Mouse (Mus musculus): ENCODE results near the gene Nup160. TPM values are rescaled to one million over a fixed set of nuclear protein-coding genes. Genes with fewer than 3 reads are reported as not detected.

Gene Nup160
- polyA plus RNA-seq, 1 experiment, result 7.8 TPM

DNA sequence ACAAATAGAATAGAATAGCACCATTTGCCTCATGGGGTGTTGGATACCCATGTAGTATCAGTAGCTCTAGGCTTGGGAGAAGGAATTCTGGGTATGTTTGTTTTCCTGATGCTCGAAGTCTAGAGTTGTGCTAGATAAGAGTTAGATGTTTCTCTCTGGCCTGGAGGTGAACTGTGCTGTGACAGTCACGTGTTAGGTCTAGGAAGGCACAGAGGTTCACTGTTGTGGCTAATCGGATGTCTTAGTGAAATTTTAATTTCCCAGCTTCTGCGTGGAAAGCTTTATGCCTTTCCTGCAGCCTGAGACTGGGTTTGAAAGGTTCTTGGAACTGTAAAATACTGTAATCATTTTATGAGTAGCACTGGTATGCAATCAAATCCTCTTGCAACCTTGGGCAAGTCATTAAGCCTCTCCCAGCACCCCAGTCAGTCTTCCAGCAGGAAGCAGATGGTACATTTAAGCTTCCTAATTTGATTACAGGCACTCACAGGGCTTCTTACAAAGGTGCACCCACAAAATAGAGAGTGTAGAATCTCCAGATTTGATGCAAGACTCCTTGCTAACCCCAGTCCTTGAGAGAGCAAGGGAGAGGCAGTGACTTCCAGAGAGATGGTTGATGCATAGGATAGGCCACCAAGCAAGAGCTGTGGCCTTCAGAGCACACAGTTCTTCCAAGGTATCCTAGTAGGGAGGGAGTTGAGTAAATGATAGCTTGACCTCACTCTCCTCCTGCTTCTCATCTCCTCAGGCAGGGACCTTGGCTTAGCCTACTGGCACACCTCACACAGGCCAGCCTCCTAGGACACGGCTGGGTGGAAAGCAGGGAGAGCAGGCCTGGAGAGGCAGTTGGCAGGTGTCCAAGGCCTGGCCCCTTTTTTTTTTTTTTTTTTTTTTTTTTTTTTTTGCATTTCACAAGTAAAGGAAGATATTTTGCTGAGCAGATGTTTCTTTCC is 37.0 kb upstream of the Nup160 start:
- no peak overlapping the region for H3K4me3 ChIP-seq
- no peak for TF ChIP-seq POLR2A (IDR thresholded peaks at IDR 0.05; ENCODE audit: insufficient read length, low read depth)
- TF ChIP-seq CEBPB (IDR thresholded peaks at IDR 0.05; ENCODE audit: insufficient read depth, poor library complexity, severe bottlenecking), result no peak
- TF ChIP-seq SRF (IDR thresholded peaks at IDR 0.05; ENCODE audit: control insufficient read depth, insufficient read length, low read depth), result no peak
- TF ChIP-seq TCF3 (IDR thresholded peaks at IDR 0.05; ENCODE audit: insufficient read length, low read depth), result no peak
- no peak for TF ChIP-seq POLR2AphosphoS2 (IDR thresholded peaks at IDR 0.05; ENCODE audit: insufficient read length, low read depth)
- TF ChIP-seq E2F4 (IDR thresholded peaks at IDR 0.05; ENCODE audit: insufficient read depth), result no peak
- TF ChIP-seq REST (IDR thresholded peaks at IDR 0.05; ENCODE audit: insufficient read depth, insufficient read length), result no peak
- no peak for TF ChIP-seq MAX (IDR thresholded peaks at IDR 0.05; ENCODE audit: low read depth)
- no peak for TF ChIP-seq MYOG (IDR thresholded peaks at IDR 0.05; ENCODE audit: control insufficient read depth in 1 of 3, insufficient read depth in 1 of 3, insufficient read length in 2 of 3, low read depth in 2 of 3)
- TF ChIP-seq USF1 (IDR thresholded peaks at IDR 0.05; ENCODE audit: low read depth), result no peak
- TF ChIP-seq TCF12 (IDR thresholded peaks at IDR 0.05; ENCODE audit: insufficient read depth, poor library complexity, severe bottlenecking), result no peak
- no peak for TF ChIP-seq MYOD1 (IDR thresholded peaks at IDR 0.05; ENCODE audit: control insufficient read depth in 1 of 3, insufficient read length in 2 of 3, low read depth in 2 of 3)
- H3K79me2 ChIP-seq (ENCODE audit: control insufficient read depth, insufficient read depth), result no peaks in the 10 kb centered on the region
- no peaks in the 10 kb centered on the region for H3K27me3 ChIP-seq (ENCODE audit: control insufficient read depth, insufficient read depth, insufficient read length)
- H3ac ChIP-seq (ENCODE audit: control insufficient read depth, insufficient read length), result no peak overlapping the region
- H3K36me3 ChIP-seq (ENCODE audit: control insufficient read depth, insufficient read depth), result no peaks in the 10 kb centered on the region
- H3K4me2 ChIP-seq (ENCODE audit: low read depth), result no peak overlapping the region

GRCm38 (mm10) chr2:90641007-90641709 is 35.9 kb upstream of the Nup160 start:
- Histone ChIP-seq H3K36me3 (ENCODE audit: control insufficient read depth, insufficient read depth) (no peaks in the 10 kb centered on the region), H3K4me2 (ENCODE audit: low read depth) (peak overlapping the region; percentile 69), H3K79me2 (ENCODE audit: control insufficient read depth, insufficient read depth) (no peaks in the 10 kb centered on the region), H3ac (ENCODE audit: control insufficient read depth, insufficient read length) (no peak overlapping the region), H3K27me3 (ENCODE audit: control insufficient read depth, insufficient read depth, insufficient read length) (no peaks in the 10 kb centered on the region), H3K4me3 (no peak overlapping the region)
- TF ChIP-seq MYOG (IDR thresholded peaks at IDR 0.05; ENCODE audit: control insufficient read depth in 1 of 3, insufficient read depth in 1 of 3, insufficient read length in 2 of 3, low read depth in 2 of 3) (no peak), USF1 (IDR thresholded peaks at IDR 0.05; ENCODE audit: low read depth) (no peak), CEBPB (IDR thresholded peaks at IDR 0.05; ENCODE audit: insufficient read depth, poor library complexity, severe bottlenecking) (no peak), TCF12 (IDR thresholded peaks at IDR 0.05; ENCODE audit: insufficient read depth, poor library complexity, severe bottlenecking) (no peak), TCF3 (IDR thresholded peaks at IDR 0.05; ENCODE audit: insufficient read length, low read depth) (no peak), SRF (IDR thresholded peaks at IDR 0.05; ENCODE audit: control insufficient read depth, insufficient read length, low read depth) (no peak), POLR2A (IDR thresholded peaks at IDR 0.05; ENCODE audit: insufficient read length, low read depth) (no peak), MYOD1 (IDR thresholded peaks at IDR 0.05; ENCODE audit: control insufficient read depth in 1 of 3, insufficient read length in 2 of 3, low read depth in 2 of 3) (no peak), MAX (IDR thresholded peaks at IDR 0.05; ENCODE audit: low read depth) (no peak), E2F4 (IDR thresholded peaks at IDR 0.05; ENCODE audit: insufficient read depth) (no peak)

DNA sequence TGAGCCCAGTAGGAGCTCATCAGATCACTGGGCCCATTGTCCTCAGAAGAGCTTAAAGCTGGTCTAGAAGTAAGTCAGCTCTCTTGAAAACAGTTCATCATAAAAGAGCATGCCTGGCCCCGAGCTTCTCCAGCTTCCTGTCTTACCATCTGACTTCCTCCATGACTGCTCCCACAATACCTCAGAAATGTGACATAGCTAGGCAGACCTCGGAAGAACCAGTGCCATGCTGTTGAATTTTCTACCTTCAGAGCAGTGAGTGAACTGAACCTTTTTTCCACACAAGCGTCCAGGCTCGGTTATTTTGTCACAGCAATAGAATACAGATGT is 35.3 kb upstream of the Nup160 start:
- no peaks in the 10 kb centered on the region for H3K27me3 ChIP-seq (ENCODE audit: control insufficient read depth, insufficient read depth, insufficient read length)
- no peak overlapping the region for H3K4me3 ChIP-seq
- no peaks in the 10 kb centered on the region for H3K79me2 ChIP-seq (ENCODE audit: control insufficient read depth, insufficient read depth)
- H3ac ChIP-seq (ENCODE audit: control insufficient read depth, insufficient read length), result no peak overlapping the region
- TF ChIP-seq POLR2A (IDR thresholded peaks at IDR 0.05; ENCODE audit: insufficient read length, low read depth), result no peak
- no peak for TF ChIP-seq USF1 (IDR thresholded peaks at IDR 0.05; ENCODE audit: low read depth)
- no peak for TF ChIP-seq CEBPB (IDR thresholded peaks at IDR 0.05; ENCODE audit: insufficient read depth, poor library complexity, severe bottlenecking)
- no peak for TF ChIP-seq SRF (IDR thresholded peaks at IDR 0.05; ENCODE audit: control insufficient read depth, insufficient read length, low read depth)
- no peak for TF ChIP-seq MYOD1 (IDR thresholded peaks at IDR 0.05; ENCODE audit: control insufficient read depth in 1 of 3, insufficient read length in 2 of 3, low read depth in 2 of 3)
- H3K4me2 ChIP-seq (ENCODE audit: low read depth), result peak overlapping the region; percentile 69
- H3K36me3 ChIP-seq (ENCODE audit: control insufficient read depth, insufficient read depth), result no peaks in the 10 kb centered on the region

DNA sequence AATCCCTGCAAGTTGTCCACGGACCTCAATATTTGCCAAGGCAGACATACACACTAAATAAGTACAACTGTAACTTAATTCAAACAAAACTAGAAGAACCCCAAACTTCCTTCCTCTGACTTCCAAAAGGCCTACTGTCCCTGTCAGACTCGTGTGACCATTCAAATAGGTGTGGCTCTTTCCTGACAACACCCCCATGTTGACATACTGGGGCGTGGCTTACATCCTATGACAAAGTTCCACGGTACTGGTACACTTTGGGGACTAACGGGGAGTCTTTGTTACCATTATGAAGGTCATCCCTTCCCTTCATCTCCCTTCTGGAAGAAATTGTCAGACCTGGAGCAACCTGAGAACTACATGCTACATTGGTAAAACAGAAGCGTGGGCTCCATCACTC is 29.9 kb upstream of the Nup160 start:
- Histone ChIP-seq H3ac (ENCODE audit: control insufficient read depth, insufficient read length) (no peak overlapping the region), H3K79me2 (ENCODE audit: control insufficient read depth, insufficient read depth) (no peaks in the 10 kb centered on the region), H3K4me3 (no peak overlapping the region), H3K27me3 (ENCODE audit: control insufficient read depth, insufficient read depth, insufficient read length) (no peaks in the 10 kb centered on the region), H3K36me3 (ENCODE audit: control insufficient read depth, insufficient read depth) (no peaks in the 10 kb centered on the region), H3K4me2 (ENCODE audit: low read depth) (no peak overlapping the region)
- TF ChIP-seq MYOD1 (IDR thresholded peaks at IDR 0.05; ENCODE audit: control insufficient read depth in 1 of 3, insufficient read length in 2 of 3, low read depth in 2 of 3), result no peak

DNA sequence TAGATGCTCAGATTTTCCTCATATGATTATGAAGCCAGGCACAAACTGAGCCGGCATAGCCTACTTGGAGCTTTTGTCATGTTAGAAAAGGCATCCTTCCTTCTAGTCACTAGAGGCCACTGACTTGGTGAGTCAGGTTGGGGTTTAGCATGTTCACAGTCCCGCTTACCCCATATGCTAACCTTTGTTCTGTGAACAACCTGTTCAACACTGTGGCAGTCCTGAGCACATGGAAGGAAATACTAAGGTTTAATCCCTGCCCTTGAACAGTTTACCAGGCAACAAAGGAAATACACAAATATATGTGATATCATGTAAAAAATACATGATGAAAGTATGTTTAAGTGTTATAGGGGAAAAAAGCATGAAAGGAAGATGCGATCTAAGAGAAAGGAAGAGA is 27.6 kb upstream of the Nup160 start:
- TF ChIP-seq TCF12 (IDR thresholded peaks at IDR 0.05; ENCODE audit: insufficient read depth, poor library complexity, severe bottlenecking), result no peak
- no peak for TF ChIP-seq MAX (IDR thresholded peaks at IDR 0.05; ENCODE audit: low read depth)
- TF ChIP-seq CEBPB (IDR thresholded peaks at IDR 0.05; ENCODE audit: insufficient read depth, poor library complexity, severe bottlenecking), result no peak
- no peak for TF ChIP-seq MYOG (IDR thresholded peaks at IDR 0.05; ENCODE audit: control insufficient read depth in 1 of 3, insufficient read depth in 1 of 3, insufficient read length in 2 of 3, low read depth in 2 of 3)
- no peak for TF ChIP-seq MYOD1 (IDR thresholded peaks at IDR 0.05; ENCODE audit: control insufficient read depth in 1 of 3, insufficient read length in 2 of 3, low read depth in 2 of 3)
- no peak for TF ChIP-seq USF1 (IDR thresholded peaks at IDR 0.05; ENCODE audit: low read depth)
- no peak for TF ChIP-seq POLR2A (IDR thresholded peaks at IDR 0.05; ENCODE audit: insufficient read length, low read depth)
- TF ChIP-seq E2F4 (IDR thresholded peaks at IDR 0.05; ENCODE audit: insufficient read depth), result no peak
- TF ChIP-seq REST (IDR thresholded peaks at IDR 0.05; ENCODE audit: insufficient read depth, insufficient read length), result no peak
- no peak for TF ChIP-seq POLR2AphosphoS2 (IDR thresholded peaks at IDR 0.05; ENCODE audit: insufficient read length, low read depth)
- no peak for TF ChIP-seq SRF (IDR thresholded peaks at IDR 0.05; ENCODE audit: control insufficient read depth, insufficient read length, low read depth)
- no peak overlapping the region for H3ac ChIP-seq (ENCODE audit: control insufficient read depth, insufficient read length)
- H3K4me2 ChIP-seq (ENCODE audit: low read depth), result no peak overlapping the region
- no peak overlapping the region for H3K4me3 ChIP-seq
- H3K79me2 ChIP-seq (ENCODE audit: control insufficient read depth, insufficient read depth), result no peaks in the 10 kb centered on the region
- no peaks in the 10 kb centered on the region for H3K27me3 ChIP-seq (ENCODE audit: control insufficient read depth, insufficient read depth, insufficient read length)
- H3K36me3 ChIP-seq (ENCODE audit: control insufficient read depth, insufficient read depth), result no peaks in the 10 kb centered on the region
